Mouse (Mus musculus) neural tube, embryonic 14.5 days (tissue): ENCODE data around the gene Pfkfb3. TPM values are rescaled to one million over a fixed set of nuclear protein-coding genes. Genes with fewer than 3 reads are reported as not detected.
A peak's percentile ranks its signal among the peaks of the same experiment; 100 is the strongest.

ENCODE experiments used
- ATAC-seq: fragments of 200-750 bp; cut with Nextera tagmentation; 2 replicates; pipeline ENCODE4 v1.8.0; 2017; ENCODE audit warnings: low read depth, mild to moderate bottlenecking, moderate TSS enrichment, moderate library complexity
- H3K27ac ChIP-seq: fragments of 300-500 bp; sonication (generic); 2 replicates; pipeline ENCODE4 v1.5.1; 2014; ENCODE audit warnings: low read depth, mild to moderate bottlenecking, control low read depth, low read length, moderate library complexity, mixed read lengths
- H3K27me3 ChIP-seq: fragments of 300-500 bp; sonication (generic); 2 replicates; pipeline ENCODE4 v1.6.1; 2014; ENCODE audit warnings: low read length; ENCODE audit not compliant: control insufficient read depth, insufficient read depth
- H3K36me3 ChIP-seq: fragments of 300-500 bp; sonication (generic); 2 replicates; pipeline ENCODE4 v1.6.1; 2014; ENCODE audit warnings: low read length, mixed read lengths; ENCODE audit not compliant: control insufficient read depth, insufficient read depth
- H3K4me1 ChIP-seq: fragments of 300-500 bp; sonication (generic); 2 replicates; pipeline ENCODE4 v1.6.1; 2014; ENCODE audit warnings: low read length; ENCODE audit not compliant: control insufficient read depth, insufficient read depth
- H3K4me2 ChIP-seq: fragments of 300-500 bp; sonication (generic); 2 replicates; pipeline ENCODE4 v1.6.1; 2014; ENCODE audit warnings: mild to moderate bottlenecking, low read depth, low read length, control low read depth
- H3K4me3 ChIP-seq: fragments of 300-500 bp; sonication (generic); 2 replicates; pipeline ENCODE4 v1.5.1; 2014; ENCODE audit warnings: low read depth, low read length, control low read depth, mixed read lengths
- H3K9ac ChIP-seq: fragments of 300-500 bp; sonication (generic); replicated peaks from 2 replicates; pipeline ENCODE4 v1.6.1; 2014; ENCODE audit warnings: low read depth, mild to moderate bottlenecking, control low read depth, low read length, mixed read lengths
- H3K9me3 ChIP-seq: fragments of 300-500 bp; sonication (generic); 2 replicates; pipeline ENCODE4 v1.6.1; 2016; ENCODE audit warnings: low read length; ENCODE audit not compliant: control insufficient read depth
- WGBS: fragments of 180-500 bp; shearing (Covaris S2); extraction: QIAGEN DNeasy Blood & Tissue Kit; methylation state at CpG from one replicate; pipeline ENCODE4 v1.1.7; 2014; 5-methylcytosine and 5-hydroxymethylcytosine counted together
- polyA plus RNA-seq: library from polyadenylated mRNA; unstranded; fragments of >200 nt; fragmentation: Nextera tagmentation; extraction: Ambion mirVana; gene quantifications from 2 replicates; pipeline ENCODE4 v1.2.1, GENCODE M21; 2014

Gene Pfkfb3
- polyA plus RNA-seq, 1 experiment from 2014 or later: 38.0 TPM

DNA sequence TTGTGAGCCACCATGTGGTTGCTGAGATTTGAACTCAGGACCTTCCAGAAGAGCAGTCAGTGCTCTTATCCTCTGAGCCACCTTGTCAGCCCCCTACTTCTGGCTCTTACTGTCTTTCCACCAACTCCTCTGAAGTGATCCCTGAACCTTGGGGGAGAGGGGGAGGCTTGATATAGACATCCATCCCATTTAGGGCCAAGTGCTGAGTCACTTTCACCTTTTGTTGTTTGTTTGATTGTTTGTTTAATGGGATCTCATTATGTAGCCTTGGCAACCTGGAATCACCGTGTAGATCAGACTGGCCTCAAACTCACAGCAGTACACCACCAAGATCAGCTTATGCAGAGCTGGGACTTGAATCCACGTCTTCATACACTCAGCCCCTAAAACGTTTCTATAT lies 3.4 kb upstream of the Pfkfb3 start:
- H3K9me3 ChIP-seq: no peaks in the 10 kb centered on the region
- 61% methylated on average over 3 of the region's 3 CpGs for WGBS
- peaks cover 13% of the 10 kb centered on the region for H3K27me3 ChIP-seq

DNA sequence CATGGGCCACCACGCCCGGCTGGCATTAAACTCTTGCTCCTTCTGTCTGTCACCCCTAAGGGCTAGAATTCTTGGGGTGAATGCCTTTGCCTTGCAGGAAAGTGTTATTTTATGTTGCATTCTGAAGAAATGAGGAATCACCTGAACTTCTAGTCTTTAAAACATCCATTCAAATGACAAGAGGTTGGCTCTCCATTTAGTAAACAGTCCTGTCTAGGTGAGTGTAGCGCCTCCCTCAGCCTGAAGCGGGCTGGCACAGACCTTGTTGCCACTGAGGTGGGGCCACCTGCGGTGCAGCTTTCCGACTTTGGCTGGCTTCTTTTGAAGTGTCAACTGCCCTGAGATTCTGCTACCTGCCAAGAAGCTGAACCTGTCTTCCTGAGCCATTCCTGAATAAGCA lies 1.4 kb upstream of the Pfkfb3 start:
- no peak overlapping the region for H3K9ac ChIP-seq
- no peak overlapping the region for H3K4me2 ChIP-seq
- no peak for ATAC-seq
- peaks cover 5% of the 10 kb centered on the region; the same call in 1 of the 2 replicates for H3K4me1 ChIP-seq
- H3K9me3 ChIP-seq: no peaks in the 10 kb centered on the region
- no peak overlapping the region for H3K4me3 ChIP-seq
- H3K27me3 ChIP-seq: peaks cover 16% of the 10 kb centered on the region
- H3K27ac ChIP-seq: no peak overlapping the region
- 60% methylated on average over 6 of the region's 6 CpGs for WGBS
- no peaks in the 10 kb centered on the region for H3K36me3 ChIP-seq

More for the DNA sequence above, 3.4 kb upstream of the Pfkfb3 start:
- Histone ChIP-seq H3K9ac (no peak overlapping the region), H3K27ac (no peak overlapping the region), H3K4me3 (no peak overlapping the region), H3K36me3 (no peaks in the 10 kb centered on the region), H3K4me2 (no peak overlapping the region), H3K4me1 (peaks cover 5% of the 10 kb centered on the region; the same call in 1 of the 2 replicates)
- no peak for ATAC-seq

DNA sequence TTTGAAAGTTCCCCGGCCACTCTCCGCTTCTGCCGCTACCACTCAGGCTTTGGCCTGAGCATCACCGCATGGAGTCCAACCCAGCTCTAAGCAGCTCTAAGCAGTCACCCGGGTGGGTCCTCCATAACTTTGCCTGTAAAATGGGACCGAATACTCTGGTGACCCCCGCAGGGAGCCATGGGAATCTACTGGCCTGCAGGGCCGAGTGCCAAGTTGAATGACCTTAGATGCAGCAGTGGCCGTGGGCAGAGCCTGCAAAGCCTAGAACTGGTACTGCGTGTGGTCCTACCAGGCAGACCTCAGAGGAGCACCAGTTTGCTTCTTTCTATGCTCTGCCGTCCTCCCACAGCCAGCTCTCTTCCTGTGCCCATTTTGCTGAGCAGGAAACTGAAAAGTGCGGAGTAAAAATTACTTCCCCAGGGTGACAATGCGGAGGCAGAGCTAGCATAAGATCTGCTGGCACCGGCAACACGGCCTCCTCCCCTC lies 868 bp downstream of the Pfkfb3 start:
- peak overlapping the region; percentile 54 for H3K9ac ChIP-seq
- H3K36me3 ChIP-seq: no peaks in the 10 kb centered on the region
- ATAC-seq: peak; percentile 52
- H3K9me3 ChIP-seq: no peaks in the 10 kb centered on the region
- peaks cover 5% of the 10 kb centered on the region; the same call in 1 of the 2 replicates for H3K4me1 ChIP-seq
- H3K27me3 ChIP-seq: peaks cover 16% of the 10 kb centered on the region
- H3K4me2 ChIP-seq: peak overlapping the region; percentile 93
- H3K4me3 ChIP-seq: peak overlapping the region; percentile 49
- 4% methylated on average over 15 of the region's 15 CpGs for WGBS
- no peak overlapping the region for H3K27ac ChIP-seq

DNA sequence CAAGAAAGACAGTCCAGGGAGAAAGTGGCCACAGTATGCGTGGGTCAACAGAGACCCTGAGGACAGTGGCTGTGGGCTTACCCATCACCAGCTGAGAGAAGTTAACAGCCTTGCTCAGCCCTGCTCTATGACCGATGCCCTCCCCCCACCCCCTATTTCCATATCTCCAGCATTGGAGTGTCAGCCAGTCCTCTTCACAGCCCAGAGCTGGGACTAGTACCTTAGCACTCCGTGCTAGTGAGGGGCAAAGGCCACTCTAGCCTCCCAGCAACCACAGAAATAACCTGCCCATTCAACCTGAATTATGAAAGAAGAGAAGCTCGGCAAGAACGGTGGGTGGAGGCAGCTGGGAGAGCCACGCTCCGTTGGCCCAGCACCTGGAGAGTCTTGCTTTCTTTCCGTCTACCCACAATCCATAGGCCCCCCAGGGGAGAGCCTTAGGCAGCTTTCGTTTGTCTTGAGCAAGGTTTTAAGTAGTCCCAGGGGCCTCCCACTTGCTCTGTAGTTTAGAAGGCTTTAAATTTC lies 1.5 kb downstream of the Pfkfb3 start:
- H3K9ac ChIP-seq: no peak overlapping the region
- no peak overlapping the region; the same call in 1 of the 2 replicates for H3K4me2 ChIP-seq
- H3K36me3 ChIP-seq: no peaks in the 10 kb centered on the region
- H3K9me3 ChIP-seq: no peaks in the 10 kb centered on the region
- no peak overlapping the region for H3K27ac ChIP-seq
- peaks cover 5% of the 10 kb centered on the region; the same call in 1 of the 2 replicates for H3K4me1 ChIP-seq
- 7% methylated on average over 9 of the region's 9 CpGs for WGBS
- H3K4me3 ChIP-seq: no peak overlapping the region
- H3K27me3 ChIP-seq: peaks cover 16% of the 10 kb centered on the region
- peak; percentile 32; the same call in 1 of the 2 replicates for ATAC-seq

DNA sequence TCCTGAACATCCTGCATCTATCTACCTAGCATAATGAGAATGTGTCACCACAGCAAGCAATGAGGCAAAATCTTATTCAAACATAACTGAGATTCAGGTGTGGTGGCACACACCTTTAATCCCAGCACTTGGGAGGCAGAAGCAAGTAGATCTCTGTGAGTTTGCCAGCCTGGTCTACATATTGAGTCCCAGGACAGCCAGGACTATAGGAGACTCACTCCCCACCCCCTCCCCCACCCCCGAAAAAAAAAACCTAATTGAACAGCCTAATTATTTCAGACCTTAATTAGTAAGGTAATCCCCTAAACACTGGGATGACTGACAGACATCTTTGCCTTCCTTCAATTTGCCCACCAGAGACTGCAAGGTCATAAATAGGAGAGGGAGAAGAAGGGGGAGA lies 2.2 kb downstream of the Pfkfb3 start:
- H3K27me3 ChIP-seq: peaks cover 16% of the 10 kb centered on the region
- H3K36me3 ChIP-seq: no peaks in the 10 kb centered on the region
- H3K4me2 ChIP-seq: no peak overlapping the region
- no peak overlapping the region for H3K27ac ChIP-seq
- peaks cover 5% of the 10 kb centered on the region; the same call in 1 of the 2 replicates for H3K4me1 ChIP-seq
- ATAC-seq: no peak
- no peaks in the 10 kb centered on the region for H3K9me3 ChIP-seq
- 3% methylated on average over 1 of the region's 1 CpGs for WGBS
- H3K4me3 ChIP-seq: no peak overlapping the region
- no peak overlapping the region for H3K9ac ChIP-seq

DNA sequence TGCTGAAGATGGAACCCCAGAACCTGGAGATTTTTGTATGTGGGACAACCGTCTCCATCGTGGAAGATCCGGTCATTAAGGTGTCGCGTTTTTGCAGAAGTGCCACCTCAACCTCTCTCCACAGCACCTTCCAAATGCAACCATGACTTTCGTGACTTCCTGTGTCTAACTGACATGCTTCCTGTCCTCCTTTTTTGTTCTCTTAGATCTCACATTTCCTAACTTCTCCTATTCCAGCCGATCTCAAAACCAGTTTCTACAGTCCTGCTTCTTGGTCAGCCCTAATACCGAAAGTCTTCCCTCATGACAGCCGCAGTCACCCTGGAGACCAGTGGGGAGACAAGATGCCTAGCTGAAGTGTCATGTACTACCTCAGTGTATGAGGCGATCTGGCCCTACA lies 5.4 kb downstream of the Pfkfb3 start:
- WGBS: 91% methylated on average over 10 of the region's 10 CpGs
- H3K4me2 ChIP-seq: no peak overlapping the region
- peaks cover 7% of the 10 kb centered on the region; the same call in 1 of the 2 replicates for H3K27me3 ChIP-seq
- no peak overlapping the region for H3K9ac ChIP-seq
- peaks cover 5% of the 10 kb centered on the region; the same call in 1 of the 2 replicates for H3K4me1 ChIP-seq
- no peaks in the 10 kb centered on the region for H3K36me3 ChIP-seq
- H3K27ac ChIP-seq: no peak overlapping the region
- ATAC-seq: no peak
- H3K9me3 ChIP-seq: no peaks in the 10 kb centered on the region
- no peak overlapping the region for H3K4me3 ChIP-seq

DNA sequence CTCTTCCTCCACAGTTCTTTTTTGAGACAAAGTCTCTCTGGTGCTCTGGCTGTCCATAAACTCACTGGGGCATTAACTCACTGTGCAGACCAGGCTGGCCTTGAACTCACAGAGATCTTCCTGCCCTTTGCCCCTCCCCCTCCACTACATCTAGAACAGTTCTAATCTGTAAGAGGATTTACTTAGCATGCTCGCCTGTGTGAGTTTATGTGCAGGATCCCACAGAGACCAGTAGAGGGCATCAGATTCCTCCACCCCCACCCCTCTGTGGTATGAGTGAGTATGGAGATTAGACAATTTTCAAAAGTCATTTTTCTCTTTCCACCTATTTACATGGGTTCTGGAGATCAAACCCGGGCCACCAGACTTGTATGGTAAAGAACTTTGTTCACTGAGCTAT lies 6.3 kb downstream of the Pfkfb3 start:
- Histone ChIP-seq H3K9ac (no peak overlapping the region), H3K4me1 (no peaks in the 10 kb centered on the region), H3K9me3 (no peaks in the 10 kb centered on the region), H3K27ac (no peak overlapping the region), H3K4me3 (no peak overlapping the region), H3K4me2 (no peak overlapping the region), H3K27me3 (0 out of 2 replicates have a peak, but pooled peaks cover 4% of the 10 kb centered on the region), H3K36me3 (no peaks in the 10 kb centered on the region)
- 79% methylated on average over 2 of the region's 2 CpGs for WGBS
- no peak for ATAC-seq

DNA sequence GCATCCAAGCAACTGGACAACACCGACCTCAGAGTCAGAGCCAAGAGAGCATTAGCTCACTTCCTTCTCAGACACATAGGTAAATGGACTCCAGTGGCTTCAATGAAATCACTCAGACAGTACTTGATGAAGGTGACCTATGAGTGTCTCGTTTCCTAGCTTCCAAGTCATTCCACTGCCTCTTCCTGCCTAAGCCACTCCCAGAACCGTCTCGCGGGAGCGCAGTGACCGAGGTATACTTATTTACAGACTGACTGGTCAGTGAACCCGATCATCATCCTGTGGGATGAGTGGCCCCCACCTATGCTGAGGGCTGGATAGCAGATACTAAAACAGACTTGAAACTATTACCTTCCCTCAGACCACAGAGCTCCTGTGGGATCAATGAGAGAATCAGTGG lies 7.8 kb downstream of the Pfkfb3 start:
- Histone ChIP-seq H3K4me1 (no peaks in the 10 kb centered on the region), H3K36me3 (no peaks in the 10 kb centered on the region), H3K9me3 (no peaks in the 10 kb centered on the region), H3K4me2 (no peak overlapping the region), H3K27me3 (no peaks in the 10 kb centered on the region), H3K9ac (no peak overlapping the region), H3K27ac (no peak overlapping the region), H3K4me3 (no peak overlapping the region)
- no peak for ATAC-seq
- 86% methylated on average over 8 of the region's 8 CpGs for WGBS

DNA sequence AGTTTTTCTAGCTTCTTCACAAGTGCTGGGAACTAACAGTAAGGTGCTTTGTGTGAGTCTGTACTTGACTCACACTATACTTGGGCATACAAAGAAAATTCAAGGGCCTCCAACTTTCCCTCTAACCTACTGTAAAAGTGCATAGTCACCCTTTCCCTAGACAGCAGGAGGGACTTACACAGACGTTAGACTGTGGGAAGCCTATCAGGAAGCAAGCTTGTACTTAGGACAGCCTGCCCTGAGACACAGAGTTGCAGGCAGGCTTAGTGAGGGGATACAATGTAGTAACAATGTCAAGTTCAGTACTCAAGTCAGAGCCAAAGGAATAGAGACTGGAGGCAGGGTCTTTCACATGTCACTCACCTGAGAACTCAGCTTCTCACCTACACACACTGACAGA lies 8.5 kb downstream of the Pfkfb3 start:
- ATAC-seq: no peak
- Histone ChIP-seq H3K9me3 (no peaks in the 10 kb centered on the region), H3K9ac (no peak overlapping the region), H3K27ac (no peak overlapping the region), H3K36me3 (no peaks in the 10 kb centered on the region), H3K4me3 (no peak overlapping the region), H3K27me3 (no peaks in the 10 kb centered on the region), H3K4me2 (no peak overlapping the region), H3K4me1 (no peaks in the 10 kb centered on the region)
- 52% methylated on average over 1 of the region's 1 CpGs for WGBS
